Mouse (Mus musculus): ENCODE results near the gene Tnnc1. TPM values are rescaled to one million over a fixed set of nuclear protein-coding genes. Genes with fewer than 3 reads are reported as not detected.

Tnnc1 gene
- polyA plus RNA-seq, 1 experiment from 2014 or later: 4.1 TPM

GRCm38 (mm10) chr14:31195521-31195920, 12.6 kb upstream of the Tnnc1 start:
- Histone ChIP-seq H3K4me3 (ENCODE audit: low read depth, low read length) (no peak overlapping the region), H3K4me2 (replicated peaks; ENCODE audit: low read depth) (no peak overlapping the region), H3K4me1 (replicated peaks; ENCODE audit: control insufficient read depth, insufficient read depth) (no peaks in the 10 kb centered on the region), H3K27ac (replicated peaks) (no peak overlapping the region), H3K36me3 (ENCODE audit: control insufficient read depth, insufficient read depth, low read length) (peaks cover 29% of the 10 kb centered on the region), H3K9ac (ENCODE audit: low read length) (no peak overlapping the region), H3K9me3 (ENCODE audit: control insufficient read depth, low read length) (no peaks in the 10 kb centered on the region), H3K27me3 (ENCODE audit: control insufficient read depth, insufficient read depth, low read length) (no peaks in the 10 kb centered on the region)
- DNase-seq (ENCODE audit: low spot score): no peak
- TF ChIP-seq EP300 (optimal IDR thresholded peaks at IDR 0.05): no peak
- no peak for TF ChIP-seq CTCF (IDR thresholded peaks at IDR 0.05; ENCODE audit: low read depth)
- ATAC-seq (ENCODE audit: low FRiP score, low TSS enrichment): no peak
- WGBS: 90% methylated on average over 4 of the region's 4 CpGs

GRCm38 (mm10) chr14:31195968-31196367, 12.1 kb upstream of the Tnnc1 start:
- Histone ChIP-seq H3K4me1 (replicated peaks; ENCODE audit: control insufficient read depth, insufficient read depth) (no peaks in the 10 kb centered on the region), H3K27ac (replicated peaks) (no peak overlapping the region), H3K4me3 (ENCODE audit: low read depth, low read length) (no peak overlapping the region), H3K27me3 (ENCODE audit: control insufficient read depth, insufficient read depth, low read length) (no peaks in the 10 kb centered on the region), H3K9me3 (ENCODE audit: control insufficient read depth, low read length) (no peaks in the 10 kb centered on the region), H3K9ac (ENCODE audit: low read length) (no peak overlapping the region), H3K36me3 (ENCODE audit: control insufficient read depth, insufficient read depth, low read length) (peaks cover 26% of the 10 kb centered on the region), H3K4me2 (replicated peaks; ENCODE audit: low read depth) (no peak overlapping the region)
- DNase-seq (ENCODE audit: low spot score) (no peak), ATAC-seq (ENCODE audit: low FRiP score, low TSS enrichment) (no peak)
- TF ChIP-seq EP300 (optimal IDR thresholded peaks at IDR 0.05): no peak
- peak; percentile 81 for TF ChIP-seq CTCF (IDR thresholded peaks at IDR 0.05; ENCODE audit: low read depth)

DNA sequence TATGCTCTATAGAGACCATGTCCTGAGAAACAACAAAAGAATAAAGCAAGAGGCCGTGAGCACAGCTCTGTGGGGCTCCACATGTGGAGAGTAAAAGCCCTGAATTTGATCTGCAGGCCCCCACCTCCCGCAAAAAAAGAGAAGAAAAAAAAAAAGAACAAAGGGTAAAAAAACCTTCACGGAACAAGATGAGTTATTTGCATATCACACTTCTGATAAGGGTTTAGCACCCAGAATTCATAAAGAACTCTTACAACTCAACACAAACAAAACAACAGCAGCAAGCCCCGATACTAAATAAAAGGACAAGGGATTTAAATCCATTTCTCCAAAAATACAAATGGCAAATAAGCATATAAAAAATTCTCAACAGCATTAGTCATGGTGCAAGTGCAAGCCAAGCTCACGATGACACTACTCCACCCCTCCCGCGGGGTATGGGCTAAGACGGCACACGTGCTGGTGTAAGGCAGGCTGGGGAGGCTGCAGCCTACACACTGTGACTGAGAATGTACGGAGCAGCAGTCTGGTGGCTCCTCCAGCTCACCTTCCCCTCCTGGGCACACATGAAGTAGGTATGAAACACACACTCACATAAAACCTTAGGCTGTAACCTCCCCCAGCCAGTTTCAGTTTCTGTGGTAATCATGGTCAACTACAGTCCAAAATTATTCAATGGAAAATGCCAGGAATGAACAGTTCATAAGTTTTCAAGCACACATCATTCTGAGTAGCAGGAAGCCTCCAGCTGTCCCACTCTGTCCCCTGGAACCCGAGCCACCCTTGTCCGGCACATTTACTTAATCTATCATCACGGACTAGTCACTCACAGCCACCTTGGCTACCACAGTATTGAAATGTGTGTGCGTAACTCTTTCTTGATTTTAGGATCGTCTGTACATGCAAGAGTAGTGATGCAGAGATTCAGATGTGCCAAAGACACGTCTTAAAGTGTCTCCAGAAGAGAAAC, 10.3 kb upstream of the Tnnc1 start:
- Histone ChIP-seq H3K4me2 (replicated peaks; ENCODE audit: low read depth) (no peak overlapping the region), H3K4me1 (replicated peaks; ENCODE audit: control insufficient read depth, insufficient read depth) (no peaks in the 10 kb centered on the region), H3K36me3 (ENCODE audit: control insufficient read depth, insufficient read depth, low read length) (peaks cover 23% of the 10 kb centered on the region), H3K27ac (replicated peaks) (0 out of 2 replicates have a peak overlapping the region, but pooled peaks have one; percentile 24), H3K9me3 (ENCODE audit: control insufficient read depth, low read length) (no peaks in the 10 kb centered on the region), H3K4me3 (ENCODE audit: low read depth, low read length) (no peak overlapping the region), H3K27me3 (ENCODE audit: control insufficient read depth, insufficient read depth, low read length) (no peaks in the 10 kb centered on the region), H3K9ac (ENCODE audit: low read length) (no peak overlapping the region)
- DNase-seq (ENCODE audit: low spot score) (peak; percentile 52), ATAC-seq (ENCODE audit: low FRiP score, low TSS enrichment) (peak; percentile 79)
- WGBS: 52% methylated on average over 16 of the region's 16 CpGs
- TF ChIP-seq EP300 (optimal IDR thresholded peaks at IDR 0.05) (no peak), CTCF (IDR thresholded peaks at IDR 0.05; ENCODE audit: low read depth) (no peak)

DNA sequence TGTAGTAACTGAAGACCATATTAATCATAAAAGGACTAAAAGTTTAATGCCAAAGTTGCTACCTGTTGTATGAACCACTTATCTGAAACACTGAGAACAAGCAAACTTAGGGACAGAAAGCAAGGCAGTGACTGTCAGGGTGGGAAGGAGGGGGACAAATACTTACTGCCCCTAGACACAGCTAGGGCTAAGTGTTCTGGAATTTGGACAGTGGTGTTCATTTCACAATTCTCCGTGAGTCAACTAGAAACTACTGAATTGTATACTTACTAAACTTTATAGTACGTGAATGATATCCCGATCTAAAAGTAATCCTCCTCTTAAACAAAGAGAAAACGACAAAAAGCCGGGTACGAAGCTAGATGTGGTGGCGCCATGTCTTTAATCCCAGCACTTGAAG, 8.5 kb upstream of the Tnnc1 start:
- DNase-seq (ENCODE audit: low spot score) (no peak), ATAC-seq (ENCODE audit: low FRiP score, low TSS enrichment) (no peak)
- no peak for TF ChIP-seq EP300 (optimal IDR thresholded peaks at IDR 0.05)
- TF ChIP-seq CTCF (IDR thresholded peaks at IDR 0.05; ENCODE audit: low read depth): no peak
- H3K27ac ChIP-seq (replicated peaks): no peak overlapping the region
- peaks cover 27% of the 10 kb centered on the region for H3K36me3 ChIP-seq (ENCODE audit: control insufficient read depth, insufficient read depth, low read length)
- no peaks in the 10 kb centered on the region; the same call in 1 of the 2 replicates for H3K4me1 ChIP-seq (replicated peaks; ENCODE audit: control insufficient read depth, insufficient read depth)
- H3K4me2 ChIP-seq (replicated peaks; ENCODE audit: low read depth): no peak overlapping the region
- no peak overlapping the region for H3K9ac ChIP-seq (ENCODE audit: low read length)
- no peak overlapping the region for H3K4me3 ChIP-seq (ENCODE audit: low read depth, low read length)
- H3K9me3 ChIP-seq (ENCODE audit: control insufficient read depth, low read length): no peaks in the 10 kb centered on the region
- no peaks in the 10 kb centered on the region for H3K27me3 ChIP-seq (ENCODE audit: control insufficient read depth, insufficient read depth, low read length)
- 84% methylated on average over 7 of the region's 7 CpGs for WGBS

- TF ChIP-seq CTCF (IDR thresholded peaks at IDR 0.05; ENCODE audit: low read depth): no peak
- TF ChIP-seq EP300 (optimal IDR thresholded peaks at IDR 0.05): no peak
- 59% methylated on average over 3 of the region's 3 CpGs for WGBS
- H3K9ac ChIP-seq (ENCODE audit: low read length): no peak overlapping the region
- no peaks in the 10 kb centered on the region for H3K9me3 ChIP-seq (ENCODE audit: control insufficient read depth, low read length)
- peaks cover 27% of the 10 kb centered on the region for H3K36me3 ChIP-seq (ENCODE audit: control insufficient read depth, insufficient read depth, low read length)
- no peak overlapping the region for H3K4me2 ChIP-seq (replicated peaks; ENCODE audit: low read depth)
- H3K4me3 ChIP-seq (ENCODE audit: low read depth, low read length): no peak overlapping the region
- ATAC-seq (ENCODE audit: low FRiP score, low TSS enrichment) (peak; percentile 18; the same call in 1 of the 2 replicates), DNase-seq (ENCODE audit: low spot score) (no peak)
- no peaks in the 10 kb centered on the region for H3K27me3 ChIP-seq (ENCODE audit: control insufficient read depth, insufficient read depth, low read length)
- 0 out of 2 replicates have a peak overlapping the region, but pooled peaks have one; percentile 24 for H3K27ac ChIP-seq (replicated peaks)
- no peaks in the 10 kb centered on the region; the same call in 1 of the 2 replicates for H3K4me1 ChIP-seq (replicated peaks; ENCODE audit: control insufficient read depth, insufficient read depth)
Observed at GRCm38 (mm10) chr14:31200038-31200437, 8.1 kb upstream of the Tnnc1 start.

GRCm38 (mm10) chr14:31204844-31205243, 3.3 kb upstream of the Tnnc1 start:
- peaks cover 25% of the 10 kb centered on the region for H3K36me3 ChIP-seq (ENCODE audit: control insufficient read depth, insufficient read depth, low read length)
- H3K9me3 ChIP-seq (ENCODE audit: control insufficient read depth, low read length): no peaks in the 10 kb centered on the region
- DNase-seq (ENCODE audit: low spot score): no peak
- H3K27ac ChIP-seq (replicated peaks): peak overlapping the region; percentile 92
- no peaks in the 10 kb centered on the region; the same call in 1 of the 2 replicates for H3K4me1 ChIP-seq (replicated peaks; ENCODE audit: control insufficient read depth, insufficient read depth)
- peak overlapping the region; percentile 78 for H3K4me3 ChIP-seq (ENCODE audit: low read depth, low read length)
- H3K27me3 ChIP-seq (ENCODE audit: control insufficient read depth, insufficient read depth, low read length): no peaks in the 10 kb centered on the region
- no peak for ATAC-seq (ENCODE audit: low FRiP score, low TSS enrichment)
- H3K4me2 ChIP-seq (replicated peaks; ENCODE audit: low read depth): peak overlapping the region; percentile 75
- 56% methylated on average over 4 of the region's 4 CpGs for WGBS
- peak overlapping the region; percentile 94 for H3K9ac ChIP-seq (ENCODE audit: low read length)
- TF ChIP-seq EP300 (optimal IDR thresholded peaks at IDR 0.05): no peak
- no peak for TF ChIP-seq CTCF (IDR thresholded peaks at IDR 0.05; ENCODE audit: low read depth)

All from stomach, postnatal 0 days (tissue).